Mouse (Mus musculus) activated CD4-positive, CD25-positive, alpha-beta regulatory T cell, adult 4 months (primary cell): ENCODE measurements around the gene Olfr851. TPM values are rescaled to one million over a fixed set of nuclear protein-coding genes. Genes with fewer than 3 reads are reported as not detected.

Experiments used
- ATAC-seq: one replicate; pipeline ENCODE4 v1.8.0; 2017
- polyA plus RNA-seq, 2 experiments: library from polyadenylated mRNA; unstranded; fragments of 100-300 nt; shearing (Covaris generic); gene quantifications; one replicate each; pipeline ENCODE4 v1.2.1; 2017

Gene Olfr851
- polyA plus RNA-seq, result not detected

- ATAC-seq, result no peak
These were observed at the start of gene Olfr851 for GRCm38 (mm10) chr9:19492995-19493394. TSS of gene Olfr851 (plus strand) at chr9:19493295.

- ATAC-seq, result no peak
These were observed 14.9 kb upstream of the Olfr851 start, which contains the start of gene Olfr850 for GRCm38 (mm10) chr9:19478148-19478547. TSS of gene Olfr850 (minus strand) at chr9:19478248.

- no peak for ATAC-seq
These were observed 47.9 kb downstream of the Olfr851 start, which contains the start of gene Olfr853 for GRCm38 (mm10) chr9:19540976-19541375. TSS of gene Olfr853 (minus strand) at chr9:19541076.

Other genes starting within 250 kb of the Olfr851 start
- gene Olfr843, start 241.3 kb upstream of the Olfr851 start, polyA plus RNA-seq, result not detected
- gene Olfr844, start 176.9 kb upstream of the Olfr851 start, polyA plus RNA-seq, result not detected
- gene Olfr845, start 156.8 kb upstream of the Olfr851 start, polyA plus RNA-seq, result not detected
- gene Olfr846, start 129.3 kb upstream of the Olfr851 start, polyA plus RNA-seq, result not detected
- gene Olfr847, start 114.6 kb upstream of the Olfr851 start, polyA plus RNA-seq, result under 1 TPM in 1 of 2 experiments, not detected in 1; 0.19 TPM
- gene Olfr849, start 53.0 kb upstream of the Olfr851 start, polyA plus RNA-seq, result not detected
- not detected for gene Olfr850, start 15.0 kb upstream of the Olfr851 start, polyA plus RNA-seq
- not detected for gene Olfr853, start 47.8 kb downstream of the Olfr851 start, polyA plus RNA-seq
- gene Olfr854, start 74.1 kb downstream of the Olfr851 start, polyA plus RNA-seq, result not detected
- not detected for gene Olfr855, start 89.3 kb downstream of the Olfr851 start, polyA plus RNA-seq
- 10 to 100 TPM; 30.2 to 34.7 TPM for gene Zfp317, start 128.8 kb downstream of the Olfr851 start, polyA plus RNA-seq
- gene Olfr857, start 216.1 kb downstream of the Olfr851 start, polyA plus RNA-seq, result not detected